Mouse (Mus musculus) kidney, adult 2 months (tissue): ENCODE data around the gene Trim47.

Source experiments
- CTCF ChIP-seq: fragments of 200-500 bp; conservative IDR thresholded peaks from 2 replicates; pipeline ENCODE4 v1.5.1; 2011; ENCODE audit warnings: low read depth, mild to moderate bottlenecking, control low read depth, low read length, moderate library complexity, mixed read lengths; ENCODE audit not compliant: insufficient read depth, insufficient read length
- POLR2A ChIP-seq: fragments of 200-500 bp; IDR thresholded peaks from one replicate; pipeline ENCODE4 v1.6.1; 2011; ENCODE audit warnings: low read depth, low read length, control low read depth

DNA sequence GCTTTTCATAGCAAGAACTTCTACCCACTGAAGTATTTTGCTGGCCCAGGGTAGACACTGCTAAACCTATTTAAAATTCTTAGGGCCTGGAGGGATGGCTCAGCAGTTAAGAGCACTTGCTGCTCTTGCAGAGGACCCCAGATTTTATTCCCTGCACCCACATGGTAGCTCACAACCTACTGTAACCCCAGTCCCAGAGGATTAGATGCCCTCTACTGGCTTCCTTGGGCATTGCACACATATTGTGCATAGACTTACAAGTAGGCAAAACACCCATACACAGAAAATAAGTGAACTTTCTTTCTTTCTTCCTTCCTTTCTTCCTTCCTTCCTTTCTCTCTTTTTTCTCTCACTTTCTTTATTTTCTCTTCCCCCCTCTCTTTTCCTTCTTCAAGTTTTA, 9.2 kb downstream of the Trim47 start:
- TF ChIP-seq CTCF (0 out of 2 replicates have a peak, but pooled peaks have one; percentile 24), POLR2A (no peak)
